Mouse (Mus musculus): Measurements from ENCODE around the gene Rap1gap. TPM values are rescaled to one million over a fixed set of nuclear protein-coding genes. Genes with fewer than 3 reads are reported as not detected.

Rap1gap gene
- polyA plus RNA-seq, 1 experiment from 2014 or later = 10.3 TPM

DNA sequence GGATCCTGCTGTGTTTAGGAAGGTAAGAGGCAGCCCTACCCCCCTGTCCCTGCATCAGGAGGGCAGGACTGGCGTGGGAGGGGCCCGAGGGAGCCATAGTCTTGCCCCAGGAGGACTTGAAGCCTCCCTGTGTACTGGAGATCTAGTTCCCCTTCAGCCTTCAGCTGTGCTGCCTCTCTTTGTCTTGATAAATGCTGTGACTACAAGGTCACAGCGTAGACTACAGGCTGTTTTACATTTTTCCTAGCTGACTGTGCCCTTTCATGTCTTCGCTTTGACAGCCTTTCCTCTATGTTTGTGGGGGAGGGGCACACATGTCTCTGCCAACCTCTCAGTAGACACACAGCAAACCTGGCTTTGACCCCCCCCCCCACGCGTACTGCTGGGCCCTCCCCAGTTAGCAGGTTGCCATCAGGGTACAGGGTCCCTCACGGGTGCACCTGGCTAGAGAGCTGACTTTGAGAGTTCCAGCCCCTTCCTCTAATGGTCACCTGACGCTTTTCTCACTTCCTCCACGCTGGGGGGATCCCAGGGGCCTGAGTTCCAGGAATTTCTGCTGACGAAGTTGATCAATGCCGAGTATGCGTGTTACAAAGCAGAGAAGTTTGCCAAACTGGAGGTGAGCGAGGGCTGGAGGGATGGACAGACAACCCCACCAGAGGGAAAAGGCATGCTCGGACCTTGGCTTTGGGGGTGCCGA, 55.0 kb downstream of the Rap1gap start:
- Histone ChIP-seq H3K9ac (ENCODE audit: low read depth, low read length) (peak overlapping the region; percentile 18; the same call in 1 of the 2 replicates), H3K4me2 (replicated peaks; ENCODE audit: low read depth, low read length) (peak overlapping the region; percentile 15), H3K4me1 (ENCODE audit: control insufficient read depth, insufficient read depth, low read length) (peaks cover 10% of the 10 kb centered on the region)

DNA sequence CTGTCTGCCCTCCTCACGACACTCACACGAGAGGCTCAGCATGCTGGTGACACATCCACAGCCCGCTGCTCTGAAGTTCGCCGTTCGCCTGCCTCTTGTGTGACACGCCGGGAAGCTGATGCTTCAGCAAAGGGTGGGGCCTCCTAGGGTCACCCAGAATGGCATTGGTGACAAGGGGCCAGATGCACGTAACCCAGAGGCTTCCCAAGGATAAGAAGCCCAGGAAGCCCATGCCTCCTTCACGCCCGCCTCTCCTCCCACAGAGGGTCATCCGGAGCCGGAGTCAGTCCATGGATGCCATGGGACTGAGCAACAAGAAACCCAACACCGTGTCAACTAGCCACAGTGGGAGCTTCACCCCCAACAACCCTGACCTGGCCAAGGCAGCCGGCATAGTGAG, 57.0 kb downstream of the Rap1gap start:
- Histone ChIP-seq H3K36me3 (ENCODE audit: control insufficient read depth, insufficient read depth, low read length) (no peaks in the 10 kb centered on the region), H3K4me1 (ENCODE audit: control insufficient read depth, insufficient read depth, low read length) (peaks cover 10% of the 10 kb centered on the region), H3K27ac (ENCODE audit: low read depth, low read length) (no peak overlapping the region), H3K27me3 (ENCODE audit: control insufficient read depth, insufficient read depth, low read length) (0 out of 2 replicates have a peak, but pooled peaks cover 8% of the 10 kb centered on the region), H3K9me3 (ENCODE audit: control insufficient read depth, low read length) (no peaks in the 10 kb centered on the region), H3K9ac (ENCODE audit: low read depth, low read length) (no peak overlapping the region), H3K4me2 (replicated peaks; ENCODE audit: low read depth, low read length) (no peak overlapping the region), H3K4me3 (ENCODE audit: low read length) (no peak overlapping the region)
- no peak for ATAC-seq (ENCODE audit: low FRiP score, low TSS enrichment)
- 64% methylated on average over 15 of the region's 15 CpGs for WGBS

More for the DNA sequence above, 55.0 kb downstream of the Rap1gap start:
- WGBS = 31% methylated on average over 15 of the region's 15 CpGs
- Histone ChIP-seq H3K27ac (ENCODE audit: low read depth, low read length) (no peak overlapping the region), H3K36me3 (ENCODE audit: control insufficient read depth, insufficient read depth, low read length) (no peaks in the 10 kb centered on the region), H3K27me3 (ENCODE audit: control insufficient read depth, insufficient read depth, low read length) (0 out of 2 replicates have a peak, but pooled peaks cover 8% of the 10 kb centered on the region), H3K9me3 (ENCODE audit: control insufficient read depth, low read length) (no peaks in the 10 kb centered on the region), H3K4me3 (ENCODE audit: low read length) (no peak overlapping the region)
- ATAC-seq (ENCODE audit: low FRiP score, low TSS enrichment) = no peak

DNA sequence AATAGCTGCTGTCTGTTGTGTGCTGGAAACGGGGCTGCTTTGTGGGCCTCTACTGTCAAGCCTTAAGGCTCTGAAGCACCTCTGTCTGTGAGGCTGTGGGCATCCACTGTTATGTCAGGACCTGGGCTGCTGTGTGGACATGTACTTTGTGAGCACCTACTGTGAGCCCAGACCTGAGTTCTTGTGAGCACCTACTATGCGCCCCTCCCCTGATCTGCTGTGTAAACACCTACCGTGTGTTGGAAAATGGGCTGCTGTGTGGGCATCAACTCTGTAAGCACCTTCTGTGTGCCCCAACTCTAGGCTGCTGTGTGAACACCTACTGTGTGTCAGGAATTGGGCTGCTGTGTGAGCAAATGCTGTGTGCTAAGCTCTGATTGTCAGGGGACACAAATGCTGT, 57.7 kb downstream of the Rap1gap start:
- Histone ChIP-seq H3K4me1 (ENCODE audit: control insufficient read depth, insufficient read depth, low read length) (peaks cover 10% of the 10 kb centered on the region), H3K9ac (ENCODE audit: low read depth, low read length) (no peak overlapping the region), H3K4me2 (replicated peaks; ENCODE audit: low read depth, low read length) (no peak overlapping the region), H3K27me3 (ENCODE audit: control insufficient read depth, insufficient read depth, low read length) (peaks cover 8% of the 10 kb centered on the region; the same call in 1 of the 2 replicates), H3K9me3 (ENCODE audit: control insufficient read depth, low read length) (no peaks in the 10 kb centered on the region), H3K27ac (ENCODE audit: low read depth, low read length) (no peak overlapping the region), H3K36me3 (ENCODE audit: control insufficient read depth, insufficient read depth, low read length) (no peaks in the 10 kb centered on the region), H3K4me3 (ENCODE audit: low read length) (no peak overlapping the region)
- no peak for ATAC-seq (ENCODE audit: low FRiP score, low TSS enrichment)
- WGBS = 88% methylated on average over 3 of the region's 3 CpGs

DNA sequence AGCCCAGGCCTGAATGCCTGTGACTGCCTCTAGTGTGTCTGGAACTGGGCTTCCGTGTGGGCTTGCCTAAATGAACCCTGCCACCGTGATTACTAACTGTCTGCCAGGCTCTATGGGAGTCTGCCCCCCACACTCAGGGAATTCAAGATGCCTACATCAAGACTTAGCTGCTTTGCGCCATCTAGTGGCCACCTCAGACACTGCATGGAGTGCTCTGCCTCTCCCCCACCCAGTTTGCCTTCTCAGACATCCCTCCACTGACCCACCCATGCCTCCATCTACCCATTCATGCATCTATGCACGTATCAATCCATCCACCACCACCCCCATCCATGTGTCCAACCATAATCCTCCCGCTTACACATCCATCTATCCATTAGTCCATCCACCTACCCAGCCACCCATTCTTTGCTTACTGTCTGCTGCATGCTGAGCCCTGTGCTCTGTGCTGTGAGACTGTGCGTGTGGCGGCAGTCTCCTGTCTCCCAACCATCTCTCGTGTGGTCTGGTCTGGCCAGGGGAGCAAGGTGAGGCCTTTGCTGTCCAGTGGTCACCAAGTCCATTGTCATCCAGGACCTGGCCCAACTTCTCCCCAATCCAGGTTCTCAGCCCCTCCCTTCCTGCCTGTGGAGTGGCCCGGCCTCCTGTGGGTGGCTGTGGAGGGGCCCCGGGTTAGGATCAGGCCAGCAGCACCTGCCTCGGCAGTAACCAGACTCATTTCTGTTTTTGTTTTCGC, 58.3 kb downstream of the Rap1gap start:
- Histone ChIP-seq H3K9me3 (ENCODE audit: control insufficient read depth, low read length) (no peaks in the 10 kb centered on the region), H3K4me2 (replicated peaks; ENCODE audit: low read depth, low read length) (no peak overlapping the region), H3K4me3 (ENCODE audit: low read length) (no peak overlapping the region), H3K36me3 (ENCODE audit: control insufficient read depth, insufficient read depth, low read length) (no peaks in the 10 kb centered on the region), H3K27me3 (ENCODE audit: control insufficient read depth, insufficient read depth, low read length) (peaks cover 11% of the 10 kb centered on the region; the same call in 1 of the 2 replicates), H3K9ac (ENCODE audit: low read depth, low read length) (no peak overlapping the region), H3K4me1 (ENCODE audit: control insufficient read depth, insufficient read depth, low read length) (peaks cover 14% of the 10 kb centered on the region), H3K27ac (ENCODE audit: low read depth, low read length) (no peak overlapping the region)
- 27% methylated on average over 12 of the region's 12 CpGs for WGBS
- no peak for ATAC-seq (ENCODE audit: low FRiP score, low TSS enrichment)

DNA sequence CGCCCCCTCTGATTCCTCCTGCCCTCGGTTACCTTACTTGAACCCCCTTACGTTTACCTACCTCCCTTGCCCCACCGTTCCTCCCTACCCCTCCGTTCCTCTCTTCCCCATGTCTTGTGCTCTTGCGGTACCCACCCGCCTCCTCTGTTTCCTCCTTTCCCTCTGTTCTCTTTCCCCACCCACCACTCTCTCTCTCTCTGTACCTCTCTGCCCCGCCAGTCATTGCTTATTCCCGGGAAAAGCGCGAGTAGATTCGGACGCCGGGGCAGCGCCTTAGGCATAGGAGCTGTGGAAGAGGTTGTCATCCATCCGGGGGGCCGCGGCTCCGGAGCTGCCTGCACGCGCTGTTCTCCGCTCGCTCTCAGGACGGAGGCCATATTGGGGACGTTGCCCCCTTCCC, 59.0 kb downstream of the Rap1gap start:
- H3K9me3 ChIP-seq (ENCODE audit: control insufficient read depth, low read length) = no peaks in the 10 kb centered on the region
- no peak overlapping the region; the same call in 1 of the 2 replicates for H3K4me3 ChIP-seq (ENCODE audit: low read length)
- H3K27ac ChIP-seq (ENCODE audit: low read depth, low read length) = no peak overlapping the region
- 35% methylated on average over 25 of the region's 25 CpGs for WGBS
- H3K27me3 ChIP-seq (ENCODE audit: control insufficient read depth, insufficient read depth, low read length) = peaks cover 18% of the 10 kb centered on the region
- H3K4me2 ChIP-seq (replicated peaks; ENCODE audit: low read depth, low read length) = peak overlapping the region; percentile 24
- H3K9ac ChIP-seq (ENCODE audit: low read depth, low read length) = no peak overlapping the region
- H3K36me3 ChIP-seq (ENCODE audit: control insufficient read depth, insufficient read depth, low read length) = no peaks in the 10 kb centered on the region
- no peak for ATAC-seq (ENCODE audit: low FRiP score, low TSS enrichment)
- H3K4me1 ChIP-seq (ENCODE audit: control insufficient read depth, insufficient read depth, low read length) = peaks cover 16% of the 10 kb centered on the region

DNA sequence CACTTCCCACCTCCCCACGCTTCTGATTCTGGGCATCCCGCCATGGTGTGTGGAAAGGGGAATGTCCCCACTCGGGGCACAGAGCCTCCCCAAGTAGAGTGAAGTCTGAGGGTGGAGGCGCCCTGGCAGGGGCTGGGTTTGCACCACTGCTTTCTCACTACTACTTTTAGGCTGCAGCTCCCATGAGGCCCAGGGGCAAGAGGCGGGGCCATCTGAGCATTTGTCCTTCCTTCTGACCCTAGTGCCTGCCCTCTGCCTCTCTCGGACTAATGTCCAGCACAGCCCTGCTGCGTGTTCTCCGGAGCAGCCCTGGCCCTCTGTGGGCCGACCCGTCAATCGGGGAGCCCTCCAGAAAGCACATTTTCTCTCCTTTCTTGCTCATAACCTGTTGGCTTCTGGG, 59.7 kb downstream of the Rap1gap start:
- no peak overlapping the region for H3K4me2 ChIP-seq (replicated peaks; ENCODE audit: low read depth, low read length)

DNA sequence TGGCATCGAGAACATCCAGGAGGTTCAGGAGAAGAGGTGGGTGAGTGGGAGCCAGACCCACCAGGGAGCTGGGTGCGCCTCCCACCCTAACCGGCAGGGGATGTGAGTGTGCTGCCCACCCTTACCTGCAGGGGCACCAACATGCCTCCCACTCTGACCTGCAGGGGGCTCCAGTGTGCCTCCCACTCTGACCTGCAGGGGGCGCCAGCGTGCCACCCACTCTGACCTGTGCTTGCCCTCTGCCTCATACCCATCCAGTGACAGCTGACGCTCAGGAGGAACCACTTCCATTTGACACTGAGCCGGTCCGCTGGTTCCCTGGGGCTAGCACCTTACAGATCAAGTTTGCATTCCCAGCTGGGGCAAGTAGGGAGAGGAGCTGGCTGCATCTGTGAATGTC, 60.2 kb downstream of the Rap1gap start:
- H3K36me3 ChIP-seq (ENCODE audit: control insufficient read depth, insufficient read depth, low read length) = no peaks in the 10 kb centered on the region
- no peak overlapping the region for H3K4me3 ChIP-seq (ENCODE audit: low read length)
- no peak overlapping the region for H3K9ac ChIP-seq (ENCODE audit: low read depth, low read length)
- H3K27ac ChIP-seq (ENCODE audit: low read depth, low read length) = no peak overlapping the region
- no peak for ATAC-seq (ENCODE audit: low FRiP score, low TSS enrichment)
- no peaks in the 10 kb centered on the region for H3K9me3 ChIP-seq (ENCODE audit: control insufficient read depth, low read length)
- peaks cover 27% of the 10 kb centered on the region for H3K27me3 ChIP-seq (ENCODE audit: control insufficient read depth, insufficient read depth, low read length)
- H3K4me2 ChIP-seq (replicated peaks; ENCODE audit: low read depth, low read length) = no peak overlapping the region
- peaks cover 13% of the 10 kb centered on the region; the same call in 1 of the 2 replicates for H3K4me1 ChIP-seq (ENCODE audit: control insufficient read depth, insufficient read depth, low read length)
- 44% methylated on average over 8 of the region's 8 CpGs for WGBS

More for the DNA sequence above, 59.7 kb downstream of the Rap1gap start:
- Histone ChIP-seq H3K27me3 (ENCODE audit: control insufficient read depth, insufficient read depth, low read length) (peaks cover 21% of the 10 kb centered on the region), H3K4me1 (ENCODE audit: control insufficient read depth, insufficient read depth, low read length) (peaks cover 16% of the 10 kb centered on the region), H3K9ac (ENCODE audit: low read depth, low read length) (no peak overlapping the region), H3K27ac (ENCODE audit: low read depth, low read length) (no peak overlapping the region), H3K36me3 (ENCODE audit: control insufficient read depth, insufficient read depth, low read length) (no peaks in the 10 kb centered on the region), H3K9me3 (ENCODE audit: control insufficient read depth, low read length) (no peaks in the 10 kb centered on the region), H3K4me3 (ENCODE audit: low read length) (no peak overlapping the region)
- no peak for ATAC-seq (ENCODE audit: low FRiP score, low TSS enrichment)
- WGBS = 49% methylated on average over 11 of the region's 11 CpGs

DNA sequence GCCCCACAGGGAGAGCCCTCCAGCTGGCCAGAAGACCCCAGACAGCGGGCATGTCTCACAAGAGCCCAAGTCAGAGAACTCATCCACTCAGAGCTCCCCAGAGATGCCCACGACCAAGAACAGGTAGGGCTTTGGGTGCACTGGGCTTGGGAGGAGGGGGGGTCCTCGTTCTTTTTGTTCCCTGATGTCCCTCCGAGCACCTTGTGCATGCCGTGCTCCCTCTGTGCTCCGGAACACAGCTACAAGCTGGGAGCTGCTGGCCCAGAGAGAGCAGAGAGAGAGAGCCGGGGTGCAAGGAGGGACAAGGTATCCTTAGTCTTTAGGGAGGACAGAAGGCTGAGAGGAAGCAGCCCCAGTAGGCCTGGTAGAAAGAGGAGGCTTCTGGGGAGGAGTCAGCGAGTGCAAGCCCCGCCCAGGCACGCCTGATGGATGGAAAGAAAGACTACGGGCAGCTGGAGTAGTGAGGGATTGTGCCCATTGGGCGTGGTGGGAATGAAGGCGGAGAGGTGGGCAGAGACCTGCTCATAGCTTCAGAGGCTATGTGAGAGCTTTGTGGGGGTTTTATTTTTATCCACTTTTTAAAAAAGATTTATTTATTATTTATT, 61.1 kb downstream of the Rap1gap start:
- Histone ChIP-seq H3K9me3 (ENCODE audit: control insufficient read depth, low read length) (no peaks in the 10 kb centered on the region), H3K36me3 (ENCODE audit: control insufficient read depth, insufficient read depth, low read length) (no peaks in the 10 kb centered on the region), H3K27me3 (ENCODE audit: control insufficient read depth, insufficient read depth, low read length) (peaks cover 29% of the 10 kb centered on the region), H3K9ac (ENCODE audit: low read depth, low read length) (no peak overlapping the region), H3K4me1 (ENCODE audit: control insufficient read depth, insufficient read depth, low read length) (peaks cover 13% of the 10 kb centered on the region; the same call in 1 of the 2 replicates), H3K4me3 (ENCODE audit: low read length) (no peak overlapping the region), H3K4me2 (replicated peaks; ENCODE audit: low read depth, low read length) (no peak overlapping the region), H3K27ac (ENCODE audit: low read depth, low read length) (no peak overlapping the region)
- no peak for ATAC-seq (ENCODE audit: low FRiP score, low TSS enrichment)
- WGBS = 78% methylated on average over 13 of the region's 13 CpGs
